Mouse (Mus musculus) small intestine, adult 2 months (tissue): ENCODE data around the gene Cemip.

Source experiments
- CTCF ChIP-seq: fragments of 200-500 bp; IDR thresholded peaks from 2 replicates; pipeline ENCODE4 v1.5.1; 2012; ENCODE audit warnings: low read depth, mild to moderate bottlenecking, control low read depth, inconsistent platforms, low read length, moderate library complexity, mixed read lengths; ENCODE audit not compliant: insufficient replicate concordance, insufficient read length; ENCODE audit errors: extremely low read depth
- POLR2A ChIP-seq: fragments of 200-500 bp; IDR thresholded peaks from 2 replicates; pipeline ENCODE4 v1.6.1; 2012; ENCODE audit warnings: low read depth, mild to moderate bottlenecking, control low read depth, inconsistent platforms, low read length, moderate library complexity

- TF ChIP-seq POLR2A (no peak), CTCF (no peak)
Observed at GRCm38 (mm10) chr7:83989294-83989693, 97.0 kb downstream of the Cemip start.
